Mouse (Mus musculus) liver, embryonic 16.5 days (tissue): ENCODE results near the gene Cacna2d2. TPM values are rescaled to one million over a fixed set of nuclear protein-coding genes. Genes with fewer than 3 reads are reported as not detected.

ENCODE experiments used
- ATAC-seq: fragments of 200-750 bp; cut with Nextera tagmentation; 2 replicates; pipeline ENCODE4 v1.8.0; 2017; ENCODE audit warnings: low read depth, mild to moderate bottlenecking, moderate number of reproducible peaks, moderate library complexity
- H3K27ac ChIP-seq: fragments of 300-500 bp; sonication (generic); 2 replicates; pipeline ENCODE4 v1.5.1; 2014; ENCODE audit warnings: mild to moderate bottlenecking, low read length
- H3K27me3 ChIP-seq: fragments of 300-500 bp; sonication (generic); 2 replicates; pipeline ENCODE4 v1.6.1; 2014; ENCODE audit warnings: low read depth, low read length, mixed read lengths; ENCODE audit not compliant: control insufficient read depth, insufficient read depth
- H3K36me3 ChIP-seq: fragments of 300-500 bp; sonication (generic); 2 replicates; pipeline ENCODE4 v1.6.1; 2014; ENCODE audit warnings: mild to moderate bottlenecking; ENCODE audit not compliant: control insufficient read depth, insufficient read depth
- H3K4me1 ChIP-seq: fragments of 300-500 bp; sonication (generic); 2 replicates; pipeline ENCODE4 v1.6.1; 2014; ENCODE audit warnings: low read depth, low read length, mixed read lengths; ENCODE audit not compliant: control insufficient read depth
- H3K4me2 ChIP-seq: fragments of 300-500 bp; sonication (generic); 2 replicates; pipeline ENCODE4 v1.6.1; 2014; ENCODE audit warnings: low read depth, low read length, mixed read lengths
- H3K4me3 ChIP-seq: fragments of 300-500 bp; sonication (generic); 2 replicates; pipeline ENCODE4 v1.5.1; 2014; ENCODE audit warnings: low read depth, mild to moderate bottlenecking, low read length
- H3K9ac ChIP-seq: fragments of 300-500 bp; sonication (generic); 2 replicates; pipeline ENCODE4 v1.6.1; 2014; ENCODE audit warnings: low read depth, low read length
- H3K9me3 ChIP-seq: fragments of 300-500 bp; sonication (generic); replicated peaks from 2 replicates; pipeline ENCODE4 v1.6.1; 2016; ENCODE audit warnings: low read length; ENCODE audit not compliant: control insufficient read depth
- WGBS: fragments of 180-500 bp; shearing (Covaris S2); extraction: QIAGEN DNeasy Blood & Tissue Kit; methylation state at CpG from one replicate; pipeline ENCODE4 v1.1.7; 2014; ENCODE audit not compliant: insufficient replicate concordance; 5-methylcytosine and 5-hydroxymethylcytosine counted together
- polyA plus RNA-seq: library from polyadenylated mRNA; unstranded; fragments of >200 nt; fragmentation: Nextera tagmentation; extraction: Ambion mirVana; gene quantifications from 2 replicates; pipeline ENCODE4 v1.2.1, GENCODE M21; 2015

Gene Cacna2d2
- polyA plus RNA-seq, 1 experiment from 2014 or later, result not detected

DNA sequence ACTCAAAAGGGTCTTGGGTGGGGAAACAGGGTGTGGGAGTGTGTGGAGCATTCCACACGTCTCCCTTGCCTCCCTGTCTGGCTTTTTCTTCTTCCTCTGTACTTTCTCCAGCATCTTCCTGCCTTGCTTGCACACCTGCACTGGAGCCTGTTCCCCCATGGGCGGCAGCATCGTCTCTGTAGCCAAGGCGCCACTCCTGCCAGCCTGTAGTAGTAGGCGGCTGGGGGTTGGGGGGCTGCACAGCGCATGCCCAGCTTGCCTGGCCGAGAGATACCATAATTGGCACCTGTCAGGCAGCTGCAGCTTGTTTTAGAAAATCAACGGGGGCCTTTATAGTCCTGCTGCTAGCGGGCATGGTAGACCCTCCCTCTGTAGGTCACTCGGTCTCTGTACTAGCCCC is 108.9 kb downstream of the Cacna2d2 start:
- Histone ChIP-seq H3K27ac (no peak overlapping the region), H3K9ac (no peak overlapping the region), H3K4me1 (no peaks in the 10 kb centered on the region), H3K9me3 (no peaks in the 10 kb centered on the region), H3K36me3 (no peaks in the 10 kb centered on the region), H3K4me3 (no peak overlapping the region), H3K27me3 (no peaks in the 10 kb centered on the region; the same call in 1 of the 2 replicates), H3K4me2 (no peak overlapping the region)
- no peak for ATAC-seq
- WGBS, result 45% methylated on average over 10 of the region's 10 CpGs

- 66% methylated on average over 14 of the region's 14 CpGs for WGBS
These were observed 111.1 kb downstream of the Cacna2d2 start for GRCm38 (mm10) chr9:107510384-107511100.

DNA sequence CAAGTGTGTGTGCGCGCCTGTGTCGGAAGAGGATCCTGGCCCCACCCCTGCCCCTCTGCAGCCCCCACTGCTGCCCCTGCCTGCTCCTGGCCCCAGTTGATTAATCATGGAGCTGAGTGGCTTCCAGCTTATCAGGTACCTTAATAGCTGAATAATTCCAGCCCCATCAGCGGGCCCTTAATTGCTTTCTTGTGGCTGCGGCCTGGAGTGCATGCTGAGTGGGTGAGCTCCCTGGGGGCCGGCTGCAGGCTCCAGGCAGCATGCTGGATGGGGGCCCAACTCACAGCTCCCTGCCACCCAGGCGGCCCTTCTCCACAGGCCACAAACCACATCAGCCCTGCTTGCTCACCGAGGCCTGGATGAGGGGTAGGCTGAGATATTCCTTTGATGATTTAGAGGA is 112.0 kb downstream of the Cacna2d2 start:
- no peaks in the 10 kb centered on the region for H3K36me3 ChIP-seq
- no peaks in the 10 kb centered on the region for H3K4me1 ChIP-seq
- no peak overlapping the region for H3K4me2 ChIP-seq
- no peaks in the 10 kb centered on the region; the same call in 1 of the 2 replicates for H3K27me3 ChIP-seq
- H3K4me3 ChIP-seq, result no peak overlapping the region
- 67% methylated on average over 8 of the region's 8 CpGs for WGBS
- no peak for ATAC-seq
- no peaks in the 10 kb centered on the region for H3K9me3 ChIP-seq
- H3K9ac ChIP-seq, result no peak overlapping the region
- no peak overlapping the region for H3K27ac ChIP-seq

More at GRCm38 (mm10) chr9:107510384-107511100, 111.1 kb downstream of the Cacna2d2 start:
- Histone ChIP-seq H3K4me1 (no peaks in the 10 kb centered on the region), H3K4me3 (no peak overlapping the region), H3K36me3 (no peaks in the 10 kb centered on the region), H3K27me3 (no peaks in the 10 kb centered on the region; the same call in 1 of the 2 replicates), H3K9me3 (no peaks in the 10 kb centered on the region), H3K9ac (no peak overlapping the region), H3K27ac (no peak overlapping the region), H3K4me2 (no peak overlapping the region)
- ATAC-seq, result no peak

DNA sequence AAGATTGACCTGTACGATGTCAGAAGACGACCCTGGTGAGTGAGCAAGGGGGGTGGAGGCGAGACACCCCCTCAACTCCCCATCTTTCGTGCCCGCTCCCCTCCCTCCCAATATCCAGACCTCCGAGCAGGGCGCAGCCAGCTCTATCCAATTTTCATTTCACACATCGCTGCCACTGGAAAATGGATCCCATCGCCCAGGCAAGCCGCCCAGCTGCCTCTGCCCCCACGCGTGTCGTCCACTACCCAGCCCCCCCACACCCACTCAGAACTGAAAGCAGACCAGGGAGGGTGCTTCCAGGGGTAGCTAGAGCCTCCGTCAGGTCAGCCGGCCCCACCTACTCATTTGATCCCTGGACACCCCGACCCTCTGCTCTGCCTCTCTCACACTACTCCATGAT is 112.9 kb downstream of the Cacna2d2 start:
- WGBS, result 73% methylated on average over 16 of the region's 16 CpGs
- Histone ChIP-seq H3K4me2 (no peak overlapping the region), H3K4me3 (no peak overlapping the region), H3K9ac (no peak overlapping the region), H3K4me1 (no peaks in the 10 kb centered on the region), H3K27me3 (no peaks in the 10 kb centered on the region; the same call in 1 of the 2 replicates), H3K9me3 (no peaks in the 10 kb centered on the region), H3K27ac (no peak overlapping the region), H3K36me3 (no peaks in the 10 kb centered on the region)
- ATAC-seq, result no peak

GRCm38 (mm10) chr9:107514303-107514955 is 115.0 kb downstream of the Cacna2d2 start:
- no peak overlapping the region for H3K27ac ChIP-seq
- H3K4me3 ChIP-seq, result no peak overlapping the region
- no peak overlapping the region for H3K9ac ChIP-seq
- WGBS, result 21% methylated on average over 14 of the region's 14 CpGs
- H3K4me1 ChIP-seq, result no peaks in the 10 kb centered on the region
- H3K9me3 ChIP-seq, result no peaks in the 10 kb centered on the region
- no peak overlapping the region for H3K4me2 ChIP-seq
- H3K27me3 ChIP-seq, result no peaks in the 10 kb centered on the region
- ATAC-seq, result peak; percentile 24; the same call in 1 of the 2 replicates
- no peaks in the 10 kb centered on the region for H3K36me3 ChIP-seq

DNA sequence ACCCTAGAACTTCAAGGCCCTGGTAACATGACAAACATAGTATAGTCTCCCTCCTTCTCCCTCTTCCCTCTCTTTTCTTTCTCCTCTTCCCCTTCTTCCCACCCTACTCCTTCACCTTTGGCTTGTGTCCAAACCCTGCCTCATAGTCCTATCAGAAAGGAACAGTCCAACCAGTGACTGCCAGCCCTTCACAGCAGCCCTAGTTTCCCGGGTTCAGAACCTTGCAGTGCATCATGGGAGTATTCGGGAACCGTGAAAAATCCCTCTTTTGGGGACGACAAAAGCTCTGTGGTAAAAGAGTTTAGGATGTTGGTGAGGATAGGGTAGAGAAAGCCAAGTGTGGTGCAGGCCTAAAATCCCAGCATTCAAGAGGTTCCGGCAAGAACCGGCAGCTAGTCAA is 120.9 kb downstream of the Cacna2d2 start:
- Histone ChIP-seq H3K4me3 (no peak overlapping the region), H3K4me1 (no peaks in the 10 kb centered on the region; the same call in 1 of the 2 replicates), H3K4me2 (no peak overlapping the region), H3K9ac (no peak overlapping the region), H3K27me3 (peaks cover 13% of the 10 kb centered on the region; the same call in 1 of the 2 replicates), H3K36me3 (no peaks in the 10 kb centered on the region), H3K9me3 (no peaks in the 10 kb centered on the region), H3K27ac (no peak overlapping the region)
- WGBS, result 61% methylated on average over 6 of the region's 6 CpGs
- no peak for ATAC-seq

- H3K4me2 ChIP-seq, result no peak overlapping the region
- WGBS, result 41% methylated on average over 5 of the region's 5 CpGs
- H3K4me1 ChIP-seq, result no peaks in the 10 kb centered on the region; the same call in 1 of the 2 replicates
- ATAC-seq, result no peak
- peaks cover 21% of the 10 kb centered on the region for H3K27me3 ChIP-seq
- no peak overlapping the region for H3K9ac ChIP-seq
- no peaks in the 10 kb centered on the region for H3K36me3 ChIP-seq
- no peak overlapping the region for H3K27ac ChIP-seq
- no peak overlapping the region for H3K4me3 ChIP-seq
- no peaks in the 10 kb centered on the region for H3K9me3 ChIP-seq
These were observed 121.8 kb downstream of the Cacna2d2 start for GRCm38 (mm10) chr9:107521190-107521589.

DNA sequence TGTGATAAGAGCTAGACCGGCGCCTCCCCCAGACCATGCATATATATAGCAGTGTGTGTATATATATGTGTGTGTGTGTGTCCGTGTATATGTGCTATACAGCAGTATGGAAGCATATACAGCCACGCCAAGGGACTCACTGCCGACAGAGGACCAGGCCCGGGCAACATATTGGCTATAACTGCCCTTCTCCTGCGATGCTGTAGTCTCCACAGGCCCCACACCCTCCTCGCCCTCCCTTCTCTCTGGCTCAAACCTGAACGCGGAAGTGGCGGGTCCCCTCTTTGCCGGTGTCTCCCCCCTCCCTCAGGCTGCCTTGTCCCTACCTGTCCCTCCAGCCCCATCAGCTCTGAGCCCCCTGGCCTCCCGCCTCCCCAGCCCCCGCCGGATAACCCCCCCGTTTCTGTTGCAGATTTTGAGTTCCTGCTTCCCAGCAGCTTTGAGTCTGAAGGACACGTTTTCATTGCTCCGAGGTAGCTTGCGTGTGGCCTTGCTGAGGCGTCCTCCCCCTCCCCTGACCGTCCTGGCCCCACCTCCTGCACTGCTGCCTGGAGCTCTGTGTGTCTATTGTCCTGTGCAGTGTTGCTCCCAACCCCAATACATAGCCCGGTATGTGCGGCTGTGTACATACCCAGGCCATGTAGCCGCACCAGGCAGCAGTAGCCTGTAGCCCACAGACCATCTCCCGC is 122.4 kb downstream of the Cacna2d2 start:
- 13% methylated on average over 25 of the region's 25 CpGs for WGBS
- Histone ChIP-seq H3K4me3 (no peak overlapping the region), H3K27ac (no peak overlapping the region), H3K9me3 (no peaks in the 10 kb centered on the region), H3K9ac (no peak overlapping the region), H3K4me2 (peak overlapping the region; percentile 21), H3K27me3 (peaks cover 28% of the 10 kb centered on the region), H3K4me1 (peaks cover 6% of the 10 kb centered on the region), H3K36me3 (no peaks in the 10 kb centered on the region)
- 0 out of 2 replicates have a peak, but pooled peaks have one; percentile 16 for ATAC-seq

GRCm38 (mm10) chr9:107522400-107522711 is 122.9 kb downstream of the Cacna2d2 start:
- H3K4me1 ChIP-seq, result peaks cover 9% of the 10 kb centered on the region
- H3K4me3 ChIP-seq, result no peak overlapping the region
- H3K9me3 ChIP-seq, result no peaks in the 10 kb centered on the region
- no peak overlapping the region for H3K9ac ChIP-seq
- 44% methylated on average over 2 of the region's 2 CpGs for WGBS
- no peak for ATAC-seq
- H3K4me2 ChIP-seq, result no peak overlapping the region
- peaks cover 33% of the 10 kb centered on the region for H3K27me3 ChIP-seq
- no peaks in the 10 kb centered on the region for H3K36me3 ChIP-seq
- no peak overlapping the region for H3K27ac ChIP-seq
